Mouse (Mus musculus): ENCODE results near the gene Stpg4. TPM values are rescaled to one million over a fixed set of nuclear protein-coding genes. Genes with fewer than 3 reads are reported as not detected.
A peak's percentile ranks its signal among the peaks of the same experiment; 100 is the strongest.

Stpg4 gene
- polyA plus RNA-seq, 1 experiment from 2014 or later, result not detected

DNA sequence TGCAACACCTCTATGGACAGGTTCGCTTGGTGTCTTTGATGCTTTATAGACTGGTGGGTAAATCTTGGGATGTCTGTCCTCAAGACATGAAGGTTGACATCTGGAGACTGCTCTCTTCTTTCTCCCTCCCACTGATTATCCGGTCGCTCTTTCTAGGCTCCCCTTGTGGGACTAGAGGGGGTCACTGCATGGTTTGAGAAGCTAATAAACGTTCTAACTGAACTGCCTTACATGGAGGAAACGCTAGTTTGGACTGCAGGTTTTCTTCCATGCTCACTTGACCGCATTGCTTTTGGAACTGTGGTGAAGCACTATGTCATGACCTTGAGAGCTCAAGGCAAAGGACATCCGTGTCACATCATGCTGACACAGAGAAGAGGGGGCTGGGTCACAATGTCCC lies 25.8 kb upstream of the Stpg4 start:
- no peak overlapping the region for H3K9ac ChIP-seq (ENCODE audit: low read length)
- WGBS, result 79% methylated on average over 7 of the region's 7 CpGs
- no peak overlapping the region for H3K4me3 ChIP-seq (replicated peaks; ENCODE audit: low read length)
- H3K27me3 ChIP-seq (ENCODE audit: control insufficient read depth, insufficient read depth, low read length), result no peaks in the 10 kb centered on the region
- H3K36me3 ChIP-seq (ENCODE audit: control insufficient read depth, insufficient read depth, low read length), result no peaks in the 10 kb centered on the region
- H3K4me2 ChIP-seq (ENCODE audit: low read depth, low read length), result no peak overlapping the region
- peaks cover 5% of the 10 kb centered on the region; the same call in 1 of the 2 replicates for H3K4me1 ChIP-seq (ENCODE audit: control insufficient read depth, insufficient read depth, low read length)
- ATAC-seq (ENCODE audit: insufficient read depth, low FRiP score), result no peak
- no peaks in the 10 kb centered on the region for H3K9me3 ChIP-seq (replicated peaks; ENCODE audit: control insufficient read depth, low read length)
- no peak overlapping the region for H3K27ac ChIP-seq (ENCODE audit: low read length)

DNA sequence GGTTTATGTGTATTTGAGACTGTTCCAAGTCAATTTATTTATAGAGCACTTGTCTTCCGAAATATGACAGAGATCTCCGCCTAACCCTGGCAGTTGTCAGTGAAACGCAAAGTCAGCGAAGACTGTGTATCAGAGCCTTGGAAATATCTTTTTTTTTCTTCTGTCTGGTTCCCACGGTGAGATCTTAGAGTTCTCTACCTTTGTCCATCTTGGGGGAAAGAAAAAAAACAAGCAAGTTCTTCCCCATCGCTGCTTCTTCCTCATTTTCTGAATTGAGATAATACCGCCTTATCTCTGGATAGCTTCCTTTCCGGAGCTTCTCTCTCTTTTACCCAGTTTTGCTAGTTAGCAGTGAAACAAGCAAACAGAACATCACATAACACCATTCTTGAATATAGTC lies 21.3 kb upstream of the Stpg4 start:
- no peaks in the 10 kb centered on the region for H3K9me3 ChIP-seq (replicated peaks; ENCODE audit: control insufficient read depth, low read length)
- no peak overlapping the region for H3K4me3 ChIP-seq (replicated peaks; ENCODE audit: low read length)
- H3K27me3 ChIP-seq (ENCODE audit: control insufficient read depth, insufficient read depth, low read length), result no peaks in the 10 kb centered on the region
- H3K36me3 ChIP-seq (ENCODE audit: control insufficient read depth, insufficient read depth, low read length), result no peaks in the 10 kb centered on the region
- 77% methylated on average over 8 of the region's 8 CpGs for WGBS
- peaks cover 14% of the 10 kb centered on the region for H3K4me1 ChIP-seq (ENCODE audit: control insufficient read depth, insufficient read depth, low read length)
- no peak overlapping the region for H3K9ac ChIP-seq (ENCODE audit: low read length)
- H3K4me2 ChIP-seq (ENCODE audit: low read depth, low read length), result no peak overlapping the region
- no peak for ATAC-seq (ENCODE audit: insufficient read depth, low FRiP score)
- no peak overlapping the region for H3K27ac ChIP-seq (ENCODE audit: low read length)

DNA sequence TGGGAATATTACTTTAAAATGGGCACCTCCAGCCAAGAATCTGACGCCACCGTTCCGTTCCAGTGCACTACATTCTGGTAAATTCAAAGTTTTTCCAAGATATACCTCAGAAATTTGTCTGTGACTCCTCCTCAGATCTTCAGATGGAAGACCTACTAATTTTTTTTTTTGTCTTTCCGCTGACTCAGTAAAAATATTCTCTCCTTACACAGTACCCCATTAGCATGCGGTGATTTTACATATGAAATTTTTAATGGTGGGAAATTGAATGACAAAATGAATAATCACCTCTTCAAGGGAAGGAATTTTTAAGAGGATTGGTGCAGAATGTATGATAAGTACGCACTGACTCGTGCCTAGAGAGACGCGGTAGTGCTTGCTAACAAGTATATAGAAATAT lies 20.8 kb upstream of the Stpg4 start:
- H3K4me3 ChIP-seq (replicated peaks; ENCODE audit: low read length), result no peak overlapping the region
- H3K9me3 ChIP-seq (replicated peaks; ENCODE audit: control insufficient read depth, low read length), result no peaks in the 10 kb centered on the region
- H3K27me3 ChIP-seq (ENCODE audit: control insufficient read depth, insufficient read depth, low read length), result no peaks in the 10 kb centered on the region
- ATAC-seq (ENCODE audit: insufficient read depth, low FRiP score), result no peak
- H3K9ac ChIP-seq (ENCODE audit: low read length), result no peak overlapping the region
- peaks cover 18% of the 10 kb centered on the region for H3K4me1 ChIP-seq (ENCODE audit: control insufficient read depth, insufficient read depth, low read length)
- no peak overlapping the region for H3K4me2 ChIP-seq (ENCODE audit: low read depth, low read length)
- WGBS, result 87% methylated on average over 9 of the region's 9 CpGs
- H3K36me3 ChIP-seq (ENCODE audit: control insufficient read depth, insufficient read depth, low read length), result no peaks in the 10 kb centered on the region
- H3K27ac ChIP-seq (ENCODE audit: low read length), result no peak overlapping the region

DNA sequence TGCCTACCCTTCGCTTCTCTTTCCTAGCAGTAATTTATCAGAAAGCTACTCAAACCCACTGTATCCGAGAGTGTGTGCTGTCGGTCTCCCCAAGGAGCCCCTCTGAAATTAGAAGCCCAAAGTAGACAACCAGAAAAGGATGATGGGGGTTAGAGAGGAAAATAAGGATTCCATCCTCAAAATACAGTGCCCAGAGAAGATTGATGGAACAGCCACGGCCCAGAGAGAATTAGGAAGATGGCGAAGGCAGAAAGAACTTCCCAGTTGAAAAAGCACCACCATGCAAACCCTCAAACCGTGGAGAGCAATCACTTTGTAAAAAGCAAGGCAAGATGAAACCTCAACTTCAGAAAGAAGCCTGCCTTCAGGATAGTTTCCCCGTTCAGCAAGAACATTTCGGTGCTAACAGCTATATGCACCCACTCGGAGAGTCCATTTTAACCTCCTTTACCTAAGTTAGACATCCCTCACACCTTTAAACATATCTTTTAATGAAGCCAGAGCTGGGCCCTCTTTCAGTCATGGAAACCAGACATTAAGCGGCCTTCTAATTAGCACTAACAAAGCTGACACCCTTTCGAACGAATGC lies 20.2 kb upstream of the Stpg4 start:
- no peaks in the 10 kb centered on the region for H3K27me3 ChIP-seq (ENCODE audit: control insufficient read depth, insufficient read depth, low read length)
- H3K9me3 ChIP-seq (replicated peaks; ENCODE audit: control insufficient read depth, low read length), result no peaks in the 10 kb centered on the region
- peak overlapping the region; percentile 72 for H3K4me2 ChIP-seq (ENCODE audit: low read depth, low read length)
- H3K27ac ChIP-seq (ENCODE audit: low read length), result peak overlapping the region; percentile 91; the same call in 1 of the 2 replicates
- H3K9ac ChIP-seq (ENCODE audit: low read length), result peak overlapping the region; percentile 84
- H3K36me3 ChIP-seq (ENCODE audit: control insufficient read depth, insufficient read depth, low read length), result no peaks in the 10 kb centered on the region
- 47% methylated on average over 12 of the region's 12 CpGs for WGBS
- no peak for ATAC-seq (ENCODE audit: insufficient read depth, low FRiP score)
- peaks cover 22% of the 10 kb centered on the region for H3K4me1 ChIP-seq (ENCODE audit: control insufficient read depth, insufficient read depth, low read length)
- H3K4me3 ChIP-seq (replicated peaks; ENCODE audit: low read length), result peak overlapping the region; percentile 95

DNA sequence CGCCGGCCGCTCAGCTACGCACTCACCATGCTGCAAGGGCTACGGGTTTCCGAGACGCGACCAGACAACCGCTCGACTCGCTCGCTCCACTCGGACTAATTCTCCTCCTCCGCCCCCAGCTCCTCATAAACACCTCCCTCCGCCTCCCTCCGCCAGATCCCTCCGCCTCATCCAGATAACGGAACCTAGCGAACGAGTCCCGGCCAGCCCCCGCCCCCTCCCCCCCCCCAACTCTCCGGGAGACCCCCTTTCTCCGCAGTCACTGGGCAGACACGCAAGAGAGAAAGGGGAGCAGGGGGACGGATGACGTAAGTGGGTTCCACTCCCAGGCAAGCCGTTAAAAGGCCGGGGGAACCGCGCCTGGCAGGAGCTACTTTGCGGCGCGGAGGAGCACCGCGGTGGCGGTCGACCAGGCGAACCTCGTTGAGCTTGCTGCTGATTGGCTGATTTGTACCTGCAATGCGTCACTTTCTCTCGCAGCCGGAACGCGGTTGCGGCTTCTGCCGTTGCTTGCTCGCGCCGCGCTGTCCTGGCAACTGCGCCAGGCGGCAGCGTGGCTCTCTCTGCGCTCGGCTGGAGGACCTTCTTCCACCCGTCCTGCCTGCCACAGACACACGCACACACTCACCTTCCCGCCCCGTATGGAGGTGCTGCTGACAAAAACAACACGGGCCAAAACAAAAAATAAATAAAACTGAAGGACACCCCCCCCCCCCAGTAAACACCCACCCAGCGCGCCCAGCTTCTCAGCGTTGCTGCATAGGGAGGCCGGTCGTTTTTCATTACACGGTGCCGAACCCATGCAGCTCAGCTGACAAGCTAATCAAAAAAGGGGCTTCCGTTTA lies 19.4 kb upstream of the Stpg4 start, which contains the start of gene Calm2:
Gene Calm2 (minus strand): TSS at position 169 of the 845 bp plus-strand sequence.
- Histone ChIP-seq H3K27me3 (ENCODE audit: control insufficient read depth, insufficient read depth, low read length) (no peaks in the 10 kb centered on the region), H3K36me3 (ENCODE audit: control insufficient read depth, insufficient read depth, low read length) (no peaks in the 10 kb centered on the region), H3K9me3 (replicated peaks; ENCODE audit: control insufficient read depth, low read length) (no peaks in the 10 kb centered on the region), H3K27ac (ENCODE audit: low read length) (peak within 1 kb of the TSS; percentile 97), H3K4me1 (ENCODE audit: control insufficient read depth, insufficient read depth, low read length) (peaks cover 26% of the 10 kb centered on the region), H3K4me3 (replicated peaks; ENCODE audit: low read length) (peak within 1 kb of the TSS; percentile 95), H3K9ac (ENCODE audit: low read length) (peak within 1 kb of the TSS; percentile 99), H3K4me2 (ENCODE audit: low read depth, low read length) (peak within 1 kb of the TSS; percentile 75)
- WGBS, result under 1% methylated on average over 69 of the region's 69 CpGs
- ATAC-seq (ENCODE audit: insufficient read depth, low FRiP score), result peak; percentile 94

DNA sequence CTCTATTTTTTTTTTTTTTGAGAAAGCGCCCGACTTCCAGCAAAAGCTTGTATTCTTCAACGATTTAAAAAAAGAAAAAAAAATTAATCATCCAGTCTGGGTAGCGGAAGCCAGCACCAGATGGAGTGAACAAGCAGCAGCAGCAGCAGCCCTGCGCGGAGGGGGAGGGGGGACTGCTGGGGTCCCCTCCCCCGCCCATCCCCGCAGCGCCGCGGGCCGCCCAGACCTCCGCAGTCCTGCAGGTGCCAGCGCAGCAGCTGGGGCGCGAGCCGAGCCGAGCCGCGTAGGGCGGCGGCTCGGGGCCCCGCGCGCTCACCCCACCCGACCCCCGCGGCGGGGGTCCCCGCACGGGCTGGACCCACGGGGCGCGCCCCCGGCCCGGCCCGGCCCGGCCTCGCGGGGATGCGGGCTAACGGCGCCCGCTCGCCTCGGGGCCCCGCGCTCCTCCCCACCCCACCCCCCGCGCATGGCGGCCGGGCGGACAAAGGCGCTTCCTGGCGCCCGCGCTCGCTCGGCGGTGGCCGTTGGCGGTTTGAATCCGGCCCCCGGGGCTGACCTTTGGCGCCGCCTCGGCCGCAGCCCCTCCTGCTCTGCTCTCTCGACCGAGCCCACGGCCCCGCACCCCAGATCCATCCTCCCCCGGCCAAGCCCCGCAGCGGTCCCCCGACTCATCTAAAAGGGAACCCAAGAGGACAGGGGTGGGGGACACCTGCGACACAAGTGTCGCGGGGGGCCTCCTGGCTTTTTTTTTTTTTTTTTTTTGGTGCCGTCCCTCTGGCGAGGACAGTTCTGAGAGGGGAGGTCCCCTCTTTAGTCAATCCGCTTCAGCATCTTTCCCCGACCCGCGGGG lies 18.6 kb upstream of the Stpg4 start:
- Histone ChIP-seq H3K4me3 (replicated peaks; ENCODE audit: low read length) (peak overlapping the region; percentile 95), H3K4me1 (ENCODE audit: control insufficient read depth, insufficient read depth, low read length) (peaks cover 26% of the 10 kb centered on the region), H3K27ac (ENCODE audit: low read length) (peak overlapping the region; percentile 97), H3K27me3 (ENCODE audit: control insufficient read depth, insufficient read depth, low read length) (no peaks in the 10 kb centered on the region), H3K36me3 (ENCODE audit: control insufficient read depth, insufficient read depth, low read length) (no peaks in the 10 kb centered on the region), H3K4me2 (ENCODE audit: low read depth, low read length) (peak overlapping the region; percentile 75), H3K9ac (ENCODE audit: low read length) (peak overlapping the region; percentile 99), H3K9me3 (replicated peaks; ENCODE audit: control insufficient read depth, low read length) (no peaks in the 10 kb centered on the region)
- 1% methylated on average over 85 of the region's 86 CpGs for WGBS
- ATAC-seq (ENCODE audit: insufficient read depth, low FRiP score), result peak; percentile 70

DNA sequence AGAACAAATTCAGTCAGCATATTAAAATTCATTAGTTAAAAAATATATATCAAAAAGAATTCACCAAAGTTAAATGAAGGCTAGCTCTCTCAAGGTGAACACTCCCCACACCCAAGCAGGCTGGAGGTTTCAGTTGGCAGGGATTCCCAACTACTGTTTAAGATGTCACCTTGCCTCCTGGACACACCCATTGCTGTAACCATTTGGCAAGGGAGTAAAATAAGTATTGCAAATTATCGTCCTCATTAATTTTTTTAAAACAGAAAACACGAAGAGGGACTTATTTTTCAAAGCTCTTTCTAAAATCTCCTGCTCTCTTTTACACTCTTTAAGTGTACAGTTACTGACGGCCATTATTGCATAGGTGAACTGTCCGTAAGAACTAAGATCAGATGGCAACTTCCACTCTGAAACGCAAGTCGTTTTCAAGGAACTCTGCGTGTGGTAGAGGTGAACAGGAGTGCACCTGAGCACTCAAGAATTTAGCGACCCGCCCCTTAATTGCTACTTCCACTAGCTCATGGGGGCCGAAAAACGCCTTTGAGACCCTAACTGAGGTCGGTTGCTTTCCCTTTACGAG lies 17.9 kb upstream of the Stpg4 start:
- peak overlapping the region; percentile 95 for H3K4me3 ChIP-seq (replicated peaks; ENCODE audit: low read length)
- H3K9me3 ChIP-seq (replicated peaks; ENCODE audit: control insufficient read depth, low read length), result no peaks in the 10 kb centered on the region
- H3K36me3 ChIP-seq (ENCODE audit: control insufficient read depth, insufficient read depth, low read length), result no peaks in the 10 kb centered on the region
- no peak for ATAC-seq (ENCODE audit: insufficient read depth, low FRiP score)
- under 1% methylated on average over 13 of the region's 13 CpGs for WGBS
- H3K4me1 ChIP-seq (ENCODE audit: control insufficient read depth, insufficient read depth, low read length), result peaks cover 26% of the 10 kb centered on the region
- peak overlapping the region; percentile 99 for H3K9ac ChIP-seq (ENCODE audit: low read length)
- H3K27me3 ChIP-seq (ENCODE audit: control insufficient read depth, insufficient read depth, low read length), result no peaks in the 10 kb centered on the region
- H3K27ac ChIP-seq (ENCODE audit: low read length), result peak overlapping the region; percentile 97
- H3K4me2 ChIP-seq (ENCODE audit: low read depth, low read length), result peak overlapping the region; percentile 75

DNA sequence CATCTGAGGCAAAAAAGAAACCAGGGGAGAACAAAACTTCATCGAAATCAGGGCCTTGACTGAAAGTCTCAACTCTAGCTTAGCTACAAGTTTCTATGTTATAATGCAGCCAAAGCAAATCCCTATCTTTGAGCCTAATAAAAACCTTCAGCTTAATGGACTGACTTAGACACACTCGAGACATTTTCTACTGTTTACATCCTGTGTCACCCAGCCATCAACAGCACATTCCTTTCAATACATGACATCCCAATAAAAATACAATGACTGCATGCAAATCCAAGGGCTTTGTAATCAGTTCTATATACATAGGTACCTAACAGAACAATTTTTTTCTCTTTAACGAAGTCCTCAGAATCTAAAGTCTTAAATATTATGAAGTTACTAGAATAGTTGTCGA lies 17.2 kb upstream of the Stpg4 start:
- Histone ChIP-seq H3K36me3 (ENCODE audit: control insufficient read depth, insufficient read depth, low read length) (no peaks in the 10 kb centered on the region), H3K27ac (ENCODE audit: low read length) (no peak overlapping the region), H3K4me1 (ENCODE audit: control insufficient read depth, insufficient read depth, low read length) (peaks cover 30% of the 10 kb centered on the region), H3K9me3 (replicated peaks; ENCODE audit: control insufficient read depth, low read length) (no peaks in the 10 kb centered on the region), H3K9ac (ENCODE audit: low read length) (peak overlapping the region; percentile 8; the same call in 1 of the 2 replicates), H3K4me2 (ENCODE audit: low read depth, low read length) (peak overlapping the region; percentile 60), H3K4me3 (replicated peaks; ENCODE audit: low read length) (peak overlapping the region; percentile 38), H3K27me3 (ENCODE audit: control insufficient read depth, insufficient read depth, low read length) (no peaks in the 10 kb centered on the region)
- 34% methylated on average over 4 of the region's 4 CpGs for WGBS
- ATAC-seq (ENCODE audit: insufficient read depth, low FRiP score), result no peak
